Mouse (Mus musculus) left cerebral cortex, postnatal 36 days (tissue): ENCODE data around the gene Adprh. TPM values are rescaled to one million over a fixed set of nuclear protein-coding genes. Genes with fewer than 3 reads are reported as not detected.
"Not testable (repeated sequence)": the region's sequence is repeated elsewhere in the genome, so short reads cannot be mapped to it uniquely, and the experiment has no call there.

ENCODE experiments used
- DNase-seq, 2 experiments: peaks; one replicate each; pipeline ENCODE4 v3.0.0; 2021 to 2022; ENCODE audit warnings: low spot score in 2 of 2, mixed read lengths in 1 of 2
- intact Hi-C: fragments of 180-260 bp; cut with DNase I; formaldehyde crosslinking; loops from one replicate; pipeline ENCODE4 v1.15.1; 2025
- total RNA-seq, 2 experiments: library from RNA; stranded (reverse); gene quantifications; 2 replicates each; pipeline ENCODE4 v1.2.3; 2021

The Adprh gene
- total RNA-seq, 2 experiments from 2014 or later = 55.7 to 63.6 TPM

DNA sequence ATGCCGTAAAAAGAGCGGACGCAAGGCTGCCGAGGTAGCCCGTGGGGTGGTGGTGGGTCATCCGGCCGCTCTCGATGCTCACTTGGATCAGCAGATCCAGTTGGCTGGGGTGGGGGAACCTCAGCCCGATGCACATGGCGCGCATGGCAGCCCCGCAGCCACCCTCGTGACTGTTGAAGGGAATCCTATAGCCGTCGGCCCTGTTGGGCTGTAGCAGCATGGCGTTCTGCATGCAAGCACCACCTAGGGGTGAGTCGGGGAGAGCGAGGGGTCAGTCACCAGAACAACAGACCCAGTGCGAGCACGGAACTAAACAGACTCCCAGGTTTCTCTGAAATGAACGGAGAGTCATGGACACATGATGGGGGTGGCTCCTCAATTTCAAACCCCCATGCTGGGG, 5.1 kb downstream of the Adprh start:
- intact Hi-C loops = no loop called here
- no peak for DNase-seq

DNA sequence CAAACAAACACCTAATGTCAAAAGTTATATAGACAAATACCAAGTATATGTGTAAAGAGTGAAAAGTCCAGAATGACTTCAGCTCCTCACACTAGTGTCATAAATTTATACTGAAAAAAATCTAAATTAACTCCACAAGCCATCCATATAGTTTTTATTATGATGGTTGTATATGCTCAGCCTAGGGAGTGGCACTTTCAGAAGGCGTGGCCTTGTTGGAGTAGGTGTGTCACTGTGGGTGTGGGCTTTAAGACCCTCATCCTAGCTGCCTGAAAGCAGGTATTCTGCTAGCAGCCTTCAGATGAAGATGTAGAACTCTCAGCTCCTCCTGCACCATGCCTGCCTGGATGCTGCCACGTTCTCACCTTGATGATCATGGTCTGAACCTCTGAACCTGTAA, 6.4 kb downstream of the Adprh start:
- intact Hi-C loops, DNase-seq: not testable (repeated sequence)

DNA sequence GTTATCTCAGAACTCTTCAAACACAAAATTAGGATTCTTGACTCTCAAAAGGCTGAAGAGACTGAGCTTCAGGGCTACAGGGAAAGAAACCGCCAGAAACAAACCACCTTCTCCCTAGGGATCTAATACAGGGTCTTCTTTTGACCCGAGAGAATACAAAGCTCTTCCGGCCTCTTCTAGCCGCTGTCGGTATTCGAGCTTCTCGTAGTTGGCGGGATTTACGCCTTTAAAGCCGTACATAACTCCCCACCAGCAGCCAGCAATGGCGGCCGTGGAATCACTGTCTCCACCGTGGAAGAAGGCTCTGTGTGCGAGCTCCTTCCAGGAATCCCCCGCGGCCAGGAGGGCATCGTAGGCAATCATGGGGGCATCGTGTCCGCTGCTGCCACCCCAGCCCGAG, 6.9 kb downstream of the Adprh start:
- DNase-seq = no peak
- intact Hi-C loops = no loop called here

DNA sequence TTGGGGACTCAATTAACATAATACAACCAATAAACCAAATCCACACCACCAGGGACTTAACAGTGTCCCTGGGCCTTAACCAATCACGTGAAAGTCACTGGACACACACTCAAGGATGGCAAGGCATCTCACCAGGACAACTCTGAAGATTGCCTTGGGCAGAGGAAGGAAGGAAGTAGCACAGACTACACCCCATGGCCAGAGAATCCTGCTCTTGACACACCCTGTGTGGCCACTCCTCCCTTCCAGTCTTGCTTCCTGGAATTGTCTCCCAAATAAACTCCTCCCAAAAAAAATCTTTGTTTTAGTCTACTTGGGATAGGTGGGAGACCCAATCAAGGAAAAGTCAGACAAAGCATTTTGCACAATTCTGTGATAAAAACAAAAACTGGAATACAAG, 7.5 kb downstream of the Adprh start:
- intact Hi-C loops = no loop called here
- DNase-seq = no peak

DNA sequence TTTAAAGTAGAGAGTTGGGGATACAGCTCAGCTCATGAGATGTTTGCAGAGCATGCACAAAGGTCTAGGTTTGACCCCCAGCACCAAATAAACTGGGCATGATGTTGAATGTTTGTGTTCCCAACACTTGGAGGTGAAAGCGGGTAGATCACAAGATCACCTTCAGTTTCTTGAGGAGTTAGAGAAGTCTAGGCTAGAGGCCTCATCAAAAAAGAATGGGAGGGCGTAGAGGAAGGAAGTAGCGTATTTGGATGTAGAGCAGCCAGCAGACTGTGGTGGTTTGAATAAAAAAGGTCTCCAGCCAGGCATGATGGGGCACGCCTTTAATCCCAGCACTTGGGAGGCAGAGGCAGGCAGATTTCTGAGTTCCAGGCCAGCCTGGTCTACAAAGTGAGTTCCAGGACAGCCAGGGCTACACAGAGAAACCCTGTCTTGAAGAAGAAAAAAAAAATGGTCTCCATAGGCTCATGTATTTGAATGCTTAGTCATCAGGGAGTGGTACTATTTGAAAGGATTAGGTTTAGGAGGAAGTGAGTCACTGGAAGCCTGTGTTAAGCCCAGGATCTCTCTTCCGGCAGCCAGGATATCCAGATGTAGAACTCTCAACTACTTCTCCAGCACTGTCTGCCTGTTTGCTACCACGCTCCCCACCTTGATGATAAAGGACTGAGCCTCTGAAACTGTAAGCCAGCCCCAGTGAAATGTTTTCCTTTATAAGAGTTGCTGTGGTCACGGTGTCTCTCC, 8.6 kb downstream of the Adprh start:
- intact Hi-C loops = no loop called here

DNA sequence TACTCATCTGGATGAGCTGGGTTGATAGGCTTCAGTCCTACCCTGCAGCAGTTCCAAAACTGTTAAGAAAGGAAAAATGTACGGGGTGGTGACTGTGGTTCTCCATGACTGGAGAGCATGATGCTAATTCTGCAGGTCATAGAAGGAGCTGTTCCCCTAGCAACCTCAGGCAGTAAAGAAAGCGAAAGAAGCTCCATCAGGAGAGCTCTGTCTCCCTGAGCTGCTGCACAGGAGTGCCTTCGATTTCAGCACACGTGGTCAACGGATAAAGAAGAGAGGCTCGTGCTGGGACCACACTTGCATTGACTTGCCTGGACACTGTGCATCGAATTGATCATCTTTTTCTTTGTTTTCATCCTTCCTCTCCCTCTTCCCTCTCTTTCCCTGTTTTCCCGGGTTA, 10.3 kb downstream of the Adprh start:
- intact Hi-C loops = no loop called here
- DNase-seq = no peak

More for the DNA sequence above, 8.6 kb downstream of the Adprh start:
- DNase-seq = no peak

DNA sequence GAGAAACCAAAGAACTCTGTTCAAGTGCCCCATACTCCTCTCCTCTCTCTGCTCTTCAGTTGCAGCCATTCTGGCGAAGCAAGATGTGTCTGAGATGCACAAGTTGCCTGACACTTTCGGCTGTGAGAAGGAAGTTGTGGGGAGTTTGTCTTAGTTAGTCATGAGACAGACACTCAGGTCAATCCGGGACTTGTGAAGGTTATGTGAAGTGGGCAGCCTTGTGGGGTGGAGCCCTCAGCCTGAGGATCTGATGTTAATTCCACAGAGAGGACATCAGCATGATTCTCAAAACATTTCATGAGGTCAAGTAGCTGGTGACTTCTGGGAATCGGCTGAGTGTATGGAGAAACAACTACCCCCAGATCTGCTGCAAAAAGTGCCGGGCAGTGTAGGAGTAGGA, 10.9 kb downstream of the Adprh start:
- intact Hi-C loops = no loop called here
- DNase-seq = no peak

DNA sequence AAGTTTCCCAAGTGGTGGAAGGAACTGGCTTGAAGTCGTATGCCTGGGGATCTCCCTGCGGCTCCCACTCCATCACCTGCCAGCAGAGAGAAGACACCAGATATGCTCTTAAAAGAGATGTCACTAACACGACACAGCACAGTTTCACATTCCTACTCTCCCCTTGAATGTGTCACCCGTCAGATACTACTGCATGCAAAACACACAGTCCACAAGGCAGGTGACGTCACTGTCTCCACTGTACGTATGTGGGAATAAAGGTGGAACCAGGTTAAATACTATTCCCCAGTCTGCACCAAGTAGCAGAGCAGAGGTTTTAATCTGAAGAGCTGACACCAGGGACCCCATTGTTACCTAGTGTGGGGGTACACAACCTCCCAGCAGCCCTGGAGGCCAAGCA, 12.1 kb downstream of the Adprh start:
- DNase-seq = no peak
- intact Hi-C loops = no loop called here

DNA sequence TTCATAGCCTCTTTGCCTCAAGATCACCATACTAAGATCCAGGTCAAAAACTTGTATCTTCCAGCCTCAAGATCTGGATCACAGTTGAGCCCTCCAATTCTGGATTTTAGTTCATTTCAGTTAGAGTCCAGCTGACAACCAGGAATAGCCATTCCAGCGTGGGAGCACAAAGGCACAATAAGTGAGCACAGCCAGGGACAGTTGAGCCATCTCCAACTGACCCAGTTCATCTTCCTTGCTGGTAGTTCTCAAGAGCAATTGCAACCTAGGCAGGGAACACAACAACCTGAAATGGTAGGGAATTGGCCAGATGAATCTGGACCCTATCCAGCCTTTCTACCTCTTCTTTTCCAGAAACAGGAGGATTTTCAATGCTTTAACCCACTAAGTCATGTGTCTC, 13.3 kb downstream of the Adprh start:
- DNase-seq = no peak
- intact Hi-C loops = no loop called here

DNA sequence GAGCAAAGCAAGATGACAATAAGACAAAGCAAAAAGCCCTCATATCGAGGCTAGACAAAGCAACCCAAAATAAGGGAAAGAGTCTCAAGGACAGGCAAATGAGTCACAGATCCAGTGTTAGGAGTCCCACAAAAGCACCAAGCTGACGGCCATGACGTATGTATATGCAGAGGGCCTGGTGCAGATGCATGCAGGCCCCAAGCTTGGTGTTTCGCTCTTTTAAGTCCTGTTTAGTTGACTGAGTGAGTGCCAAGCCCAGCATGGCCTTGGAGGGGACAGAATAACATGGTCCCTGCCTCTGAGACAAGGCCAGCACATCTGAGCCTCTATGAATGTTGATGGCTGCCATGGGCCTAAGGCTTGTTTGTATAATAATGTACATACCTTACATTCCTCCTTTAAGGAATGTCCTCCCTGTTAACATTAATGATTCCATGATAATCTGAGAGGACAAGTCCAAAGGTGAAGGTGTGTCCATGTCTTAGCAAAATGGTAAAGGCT, 18.2 kb downstream of the Adprh start:
- no peak for DNase-seq
- intact Hi-C loops = no loop called here

DNA sequence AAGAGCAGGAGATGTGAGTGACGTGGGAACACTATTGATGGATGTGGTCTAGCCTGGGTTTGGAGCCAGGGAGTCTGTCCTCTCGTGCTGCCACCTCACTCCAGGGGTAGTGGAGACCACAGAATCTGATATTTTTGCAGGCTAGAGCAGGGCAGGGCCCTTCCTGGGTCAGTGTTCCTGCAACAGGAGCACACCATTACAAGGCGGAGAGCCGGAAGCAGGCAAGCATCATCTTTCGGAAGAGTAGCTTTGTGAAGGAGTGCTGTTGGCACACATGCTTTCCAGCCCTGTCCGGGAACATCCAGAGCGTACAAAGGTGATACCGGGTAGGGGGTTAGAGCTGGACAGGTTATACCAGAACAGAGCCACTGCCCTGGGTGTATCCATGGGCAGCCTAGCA, 19.0 kb downstream of the Adprh start:
- intact Hi-C loops = no loop called here

DNA sequence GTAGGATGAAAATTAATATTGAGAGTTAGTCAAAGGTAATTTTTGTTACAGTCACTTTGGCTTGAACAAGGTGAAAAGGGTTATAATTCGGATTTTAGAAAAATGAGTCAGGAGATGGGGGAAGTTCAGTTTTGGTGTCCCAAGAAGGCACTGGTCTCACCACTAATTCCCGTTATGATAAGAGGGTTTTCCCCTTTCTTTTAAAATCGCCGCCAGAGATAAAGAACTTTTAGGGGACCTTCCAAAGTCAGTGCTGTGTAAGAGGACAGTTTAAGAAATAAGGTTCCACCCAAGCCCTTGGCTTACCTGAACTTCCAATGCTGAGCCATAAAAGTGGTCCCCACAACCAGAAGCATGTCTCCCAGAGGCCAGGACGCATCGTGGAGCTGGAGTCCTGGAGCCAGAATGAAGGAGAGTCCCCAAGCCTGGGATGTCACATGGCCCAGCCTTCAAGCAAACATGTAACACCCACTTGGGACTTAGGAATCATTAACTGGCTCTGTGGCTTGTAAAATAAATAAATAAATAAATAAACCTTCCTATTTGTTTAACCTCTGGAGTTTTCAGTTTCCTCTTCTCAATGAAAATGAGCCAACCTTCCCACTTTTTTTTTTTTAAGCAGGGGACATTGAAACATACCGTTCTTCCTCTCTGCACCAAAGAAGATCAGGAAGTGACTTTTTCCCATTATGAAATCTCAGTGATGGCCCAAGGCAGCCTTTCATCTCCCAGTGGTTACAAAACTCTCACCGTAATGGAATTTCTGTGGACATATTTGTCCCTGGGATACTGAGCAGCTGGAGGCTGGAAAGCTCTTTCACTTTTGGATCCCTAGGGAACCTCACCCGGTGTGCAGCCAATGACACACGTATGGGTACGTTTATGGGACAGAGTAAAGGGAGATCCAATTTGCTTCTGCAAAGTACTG, 19.7 kb downstream of the Adprh start, which contains the start of gene Pla1a:
Pla1a (minus strand) TSS at position 648 of the 928 bp plus-strand sequence.
- intact Hi-C loops = no loop called here
- DNase-seq = no peak

More for the DNA sequence above, 19.0 kb downstream of the Adprh start:
- DNase-seq = no peak

DNA sequence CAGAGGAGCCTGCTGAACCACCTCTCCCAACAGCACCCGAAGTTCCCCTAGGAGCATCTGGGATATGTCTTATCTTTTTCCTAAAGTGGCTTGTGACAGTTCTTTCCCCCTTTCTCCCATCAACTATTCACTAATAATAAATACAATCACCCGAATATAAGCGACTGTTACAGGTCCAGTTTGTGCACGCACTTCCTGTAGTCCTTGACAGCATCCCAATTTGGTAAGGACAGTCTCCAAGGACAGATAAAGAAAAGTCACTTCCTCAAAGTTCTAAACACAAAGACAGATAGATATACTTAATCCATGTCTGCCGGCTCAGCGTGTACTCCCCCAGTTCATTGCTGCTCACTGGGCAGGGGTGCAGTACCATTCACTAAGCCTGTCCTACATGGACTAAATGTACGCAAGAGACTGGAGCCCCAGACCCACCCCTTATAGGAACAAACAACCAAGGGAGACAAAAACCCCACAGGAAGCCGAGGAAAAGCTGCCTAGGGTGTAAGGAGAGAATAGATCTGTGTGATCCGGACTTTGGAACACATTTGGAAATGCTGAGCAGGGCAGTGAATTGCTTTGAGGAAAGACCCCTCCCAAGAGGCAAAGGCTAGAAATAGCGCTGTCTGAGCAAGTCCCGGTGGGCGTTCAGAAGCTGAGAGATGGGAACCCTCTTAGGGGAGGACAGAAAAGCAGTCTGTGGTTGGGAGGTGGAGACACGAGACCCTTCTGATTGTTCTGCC, 20.9 kb downstream of the Adprh start:
- DNase-seq = no peak
- intact Hi-C loops = no loop called here

DNA sequence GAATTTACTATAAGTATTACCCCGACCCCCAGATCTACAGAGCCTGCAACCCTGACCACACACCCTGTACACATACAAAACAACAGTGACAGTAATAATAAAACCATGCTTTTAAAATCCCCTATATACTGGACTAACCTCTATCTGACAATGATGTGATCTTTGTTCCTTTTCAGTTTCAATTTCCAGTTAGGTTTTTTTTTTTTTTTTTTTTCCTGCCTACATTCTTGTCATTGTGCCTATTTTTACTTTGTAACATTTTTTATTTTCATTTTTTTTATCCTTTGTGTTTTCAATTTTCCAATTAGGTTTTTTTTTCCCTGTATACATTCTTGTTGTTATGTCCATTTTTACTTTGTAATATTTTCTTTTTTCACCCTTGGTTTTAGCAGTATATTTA, 26.7 kb downstream of the Adprh start:
- intact Hi-C loops = no loop called here
- no peak for DNase-seq

DNA sequence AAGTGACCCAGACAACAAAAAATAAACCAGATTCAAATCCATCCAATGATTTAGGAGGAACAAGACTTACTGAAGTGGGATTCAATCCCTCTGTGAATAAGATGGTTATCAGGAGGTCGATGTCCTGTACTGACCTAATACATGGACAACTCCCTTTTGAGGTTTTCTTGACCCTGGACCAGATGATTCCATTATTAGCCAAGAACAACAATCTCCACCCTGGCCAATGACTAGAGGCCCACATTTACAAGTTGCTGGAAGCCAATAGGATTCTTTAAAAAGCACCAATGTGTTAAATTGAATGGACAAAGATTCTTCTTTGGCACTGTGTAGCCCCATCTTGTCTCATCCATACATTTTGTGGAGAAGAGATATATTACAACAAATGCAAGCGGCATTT, 27.1 kb downstream of the Adprh start:
- no peak for DNase-seq
- intact Hi-C loops = no loop called here

DNA sequence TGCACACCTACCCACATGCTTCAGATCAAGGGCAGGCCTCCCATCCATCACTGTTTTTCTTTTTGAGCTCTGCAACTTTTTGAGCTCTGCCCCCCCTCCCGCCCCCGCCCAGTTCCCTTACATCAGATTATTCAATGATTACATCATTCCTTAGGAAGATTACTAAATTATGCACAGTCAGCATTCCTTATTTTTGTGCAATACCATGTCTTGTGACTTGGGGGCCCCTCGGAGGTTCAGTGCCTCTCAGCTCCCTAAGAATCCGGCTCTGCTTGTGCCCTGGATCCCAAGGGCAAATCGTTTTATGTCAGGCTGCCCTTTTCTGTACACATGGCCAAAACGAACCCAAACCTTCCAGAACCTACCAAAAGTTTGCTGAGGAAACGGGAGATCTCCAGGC, 37.5 kb downstream of the Adprh start:
- DNase-seq = no peak
- intact Hi-C loops = no loop called here

DNA sequence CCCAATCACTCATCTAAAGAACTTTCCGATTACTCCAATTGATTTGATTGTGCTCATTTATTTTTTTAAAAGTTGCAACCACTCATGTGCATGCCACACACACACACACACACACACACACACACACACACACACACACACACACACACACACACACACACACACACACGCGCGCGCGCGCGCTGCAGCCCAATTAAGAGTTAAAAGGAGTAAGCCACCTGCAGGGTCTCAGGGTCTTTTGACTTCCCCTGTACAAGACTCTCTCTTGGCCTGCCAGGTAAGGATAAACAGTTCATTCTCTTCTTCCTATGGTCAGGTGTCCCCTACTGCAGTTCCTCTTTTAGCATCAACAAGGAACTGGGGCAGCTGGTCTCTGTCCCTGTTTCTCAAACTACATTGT, 44.1 kb downstream of the Adprh start:
- no peak for DNase-seq
- intact Hi-C loops = no loop called here

DNA sequence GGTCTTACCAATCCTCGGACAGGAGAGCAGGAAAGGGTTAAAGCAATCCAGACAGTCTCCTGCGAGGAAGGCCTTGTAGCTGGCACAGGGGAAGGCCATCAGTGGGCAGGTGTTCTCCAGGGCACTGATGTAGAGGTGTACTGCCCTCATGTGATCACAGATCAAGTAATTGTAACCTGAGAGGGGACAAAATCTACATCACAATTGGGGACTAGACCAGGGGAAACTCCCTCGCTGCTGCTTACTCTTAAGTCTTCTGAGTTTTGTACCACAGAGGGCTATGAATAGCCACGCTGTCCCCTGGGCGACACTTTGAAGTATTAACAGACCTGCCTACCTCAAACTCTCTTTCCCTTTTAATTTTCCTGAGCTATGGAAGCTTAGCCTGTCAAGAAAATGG, 44.9 kb downstream of the Adprh start:
- intact Hi-C loops = no loop called here
- DNase-seq = no peak

DNA sequence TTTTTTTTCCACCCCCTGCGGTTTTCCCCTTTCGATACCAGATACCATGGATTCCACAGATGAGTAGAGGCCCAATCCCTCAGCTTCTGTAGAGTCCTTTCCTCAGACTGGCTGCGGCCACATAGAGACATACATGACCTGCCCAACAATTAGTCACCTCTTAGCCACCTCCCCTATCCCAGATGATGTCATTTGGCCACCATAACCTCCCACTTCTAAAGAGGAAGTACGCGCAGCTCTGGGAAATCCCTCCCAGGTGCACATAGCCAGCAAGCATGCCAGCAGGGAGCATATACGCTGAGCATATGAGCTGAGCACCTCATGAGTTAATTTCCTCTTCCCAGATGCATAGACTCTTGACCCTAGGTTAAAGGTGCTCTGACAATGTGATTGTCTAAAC, 45.8 kb downstream of the Adprh start:
- intact Hi-C loops = no loop called here
- no peak for DNase-seq

DNA sequence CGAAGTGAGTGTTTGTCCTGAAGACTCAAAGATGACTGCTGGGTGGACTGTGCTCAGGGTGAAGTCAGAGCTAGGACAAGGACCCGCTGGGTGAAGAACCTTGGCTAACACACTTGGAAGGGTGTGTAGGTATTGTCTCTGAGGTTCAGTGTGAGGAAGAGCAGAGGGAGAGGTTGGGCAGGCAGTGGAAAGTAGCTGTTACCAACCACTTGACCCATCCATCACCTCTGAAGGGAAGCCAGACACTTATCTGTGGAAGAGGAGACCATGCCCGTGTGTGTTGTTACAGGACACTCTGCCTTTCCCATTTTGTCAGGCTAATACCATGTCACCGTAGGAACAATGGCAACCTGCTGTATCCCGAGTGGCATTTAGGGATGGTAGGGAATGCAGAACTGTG, 46.2 kb downstream of the Adprh start:
- no peak for DNase-seq
- intact Hi-C loops = no loop called here
